Mouse (Mus musculus) left cerebral cortex, adult 2 months (tissue): ENCODE results near the gene Nav3. TPM values are rescaled to one million over a fixed set of nuclear protein-coding genes. Genes with fewer than 3 reads are reported as not detected.

ENCODE experiments used
- DNase-seq, 2 experiments: peaks; one replicate each; pipeline ENCODE4 v3.0.0; 2021 to 2022; ENCODE audit warnings: low spot score in 2 of 2, mixed read lengths in 1 of 2; ENCODE audit errors: extremely low spot score in 1 of 2
- H3K27ac ChIP-seq: fragments of 200-600 bp; 2 replicates; pipeline ENCODE4 v1.8.1; 2022
- H3K4me3 ChIP-seq: fragments of 200-600 bp; 2 replicates; pipeline ENCODE4 v1.8.1; 2022
- CTCF ChIP-seq: fragments of 200-600 bp; IDR thresholded peaks from 2 replicates; pipeline ENCODE4 v1.8.1; 2022; ENCODE audit warnings: antibody characterized with exemption, mild to moderate bottlenecking, moderate library complexity
- intact Hi-C: fragments of 180-260 bp; cut with DNase I; formaldehyde crosslinking; loops from one replicate; pipeline ENCODE4 v1.15.1; 2025
- long read RNA-seq, 2 experiments: library from polyadenylated mRNA; stranded (forward); transcript quantifications; one replicate each; pipeline ENCODE4 v2.0.0; 2021; ENCODE audit warnings: borderline mapping rate in 2 of 2
- total RNA-seq, 2 experiments: library from RNA; stranded (reverse); gene quantifications; 2 replicates each; pipeline ENCODE4 v1.2.3; 2021

The Nav3 gene
- 100 to 1,000 TPM; 116 to 136 TPM for total RNA-seq
- long read RNA-seq, experiment 1, partial matches to known transcripts = 23 of 45 reads
- long read RNA-seq, experiment 1, other reads (novel, unspliced or antisense) = 22 of 45 reads
- long read RNA-seq, experiment 2, partial matches to known transcripts = 36 of 55 reads
- long read RNA-seq, experiment 2, other reads (novel, unspliced or antisense) = 19 of 55 reads

DNA sequence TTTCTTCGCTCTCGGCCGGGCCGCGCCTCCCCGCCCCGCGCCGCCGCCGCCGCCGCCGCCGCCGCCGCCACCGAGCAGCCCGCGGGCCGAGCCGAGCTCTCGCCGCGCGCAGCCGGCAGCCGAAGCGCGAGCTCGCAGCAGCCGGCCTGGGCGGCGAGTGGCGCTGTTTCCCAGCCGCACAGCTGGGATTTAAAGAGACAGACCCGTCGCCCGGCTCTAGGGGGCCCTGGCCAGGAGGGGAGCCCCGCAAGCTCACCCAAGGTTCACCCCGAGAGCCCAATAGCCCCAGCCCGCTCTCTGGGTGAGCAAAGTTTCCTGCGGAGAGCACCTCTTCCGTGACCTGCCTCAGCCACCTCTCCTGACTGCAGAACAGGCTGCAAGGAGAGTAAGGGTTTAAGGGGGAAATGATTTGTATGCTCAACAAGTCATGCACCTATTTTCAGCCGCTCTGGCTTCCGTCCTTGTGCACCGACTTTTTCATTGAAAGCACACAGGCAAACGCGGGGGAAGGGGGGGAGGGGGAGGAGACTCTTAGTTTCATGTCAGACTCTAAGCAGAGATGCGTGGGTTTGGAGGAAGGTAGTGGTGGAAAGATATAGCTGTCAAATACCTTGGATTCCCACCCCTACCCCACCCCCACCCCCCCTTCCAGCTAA, at the start of gene Nav3:
Gene Nav3, minus strand, starts transcription at position 367 of the 656 bp plus-strand sequence.
- peak within 1 kb of the TSS; percentile 91 for H3K4me3 ChIP-seq
- intact Hi-C loops = loop anchor here (2.0 to 10.0 kb wide), 3 partner anchors 195 to 531 kb away; no protein-coding TSS in a partner anchor
- peak; percentile 61 for TF ChIP-seq CTCF
- peak; percentile 79 for DNase-seq
- H3K27ac ChIP-seq = peak within 1 kb of the TSS; percentile 99

DNA sequence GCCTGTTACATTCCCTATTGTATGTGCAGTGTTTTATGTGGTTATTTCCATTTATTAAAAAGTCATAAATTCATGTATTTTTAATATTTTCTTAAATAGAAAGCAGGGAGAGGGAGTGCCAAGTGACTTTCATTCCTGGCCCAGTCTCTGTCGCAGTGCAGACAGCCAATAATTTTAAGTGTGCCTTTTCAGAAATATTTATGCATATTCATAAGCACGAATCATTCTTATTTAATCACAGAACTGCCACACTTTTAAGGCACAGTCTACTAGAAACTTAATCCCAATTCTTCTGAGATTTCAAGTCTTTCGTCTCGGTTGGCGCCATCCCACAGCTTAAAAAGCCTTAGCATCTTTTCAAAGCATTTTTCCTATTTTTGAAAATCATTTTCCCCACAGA, 29.3 kb upstream of the Nav3 start:
- H3K4me3 ChIP-seq = no peak overlapping the region
- DNase-seq = no peak
- intact Hi-C loops = no loop called here
- TF ChIP-seq CTCF = no peak
- H3K27ac ChIP-seq = peak overlapping the region; percentile 55

DNA sequence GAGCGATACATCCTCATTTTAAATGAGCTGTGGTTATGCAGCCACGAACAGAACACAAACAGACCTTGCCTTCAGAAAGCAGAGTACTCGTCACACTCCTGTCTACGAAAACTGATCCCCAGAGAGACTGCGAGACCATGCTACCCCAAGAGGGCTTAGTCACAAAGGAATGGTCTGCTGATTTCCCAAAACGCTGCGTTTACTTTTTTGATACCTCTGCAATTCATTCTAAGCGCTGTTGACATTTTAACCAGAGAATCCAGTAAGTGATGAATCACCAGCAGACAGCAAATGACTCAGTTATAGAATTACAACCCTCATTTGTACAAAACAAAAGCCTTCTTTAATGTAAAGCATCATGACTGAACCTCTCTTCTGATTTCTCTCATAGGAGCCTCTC, 28.8 kb upstream of the Nav3 start:
- Histone ChIP-seq H3K4me3 (no peak overlapping the region), H3K27ac (peak overlapping the region; percentile 55)
- intact Hi-C loops = no loop called here
- TF ChIP-seq CTCF = no peak
- DNase-seq = no peak

DNA sequence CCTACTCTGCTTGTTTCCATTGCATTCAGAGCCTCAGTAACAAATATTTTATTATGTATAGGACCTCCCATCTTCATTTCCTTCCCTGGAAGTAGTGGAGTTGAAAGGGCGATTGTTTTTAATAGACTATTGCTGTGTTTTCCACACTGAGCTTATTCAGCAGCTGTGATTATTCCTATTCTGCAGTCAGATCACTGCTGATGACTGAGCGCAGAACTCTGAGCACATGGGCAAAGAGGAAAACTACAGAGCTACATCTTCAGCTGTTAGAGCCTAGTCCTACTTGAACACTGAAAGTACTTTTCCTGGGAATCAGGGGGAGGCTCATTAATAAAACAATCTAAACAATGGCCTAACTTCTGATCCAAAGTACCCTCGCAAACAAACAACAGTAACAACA, 23.2 kb upstream of the Nav3 start:
- Histone ChIP-seq H3K27ac (no peak overlapping the region), H3K4me3 (no peak overlapping the region)
- intact Hi-C loops = no loop called here
- no peak for DNase-seq
- TF ChIP-seq CTCF = no peak

DNA sequence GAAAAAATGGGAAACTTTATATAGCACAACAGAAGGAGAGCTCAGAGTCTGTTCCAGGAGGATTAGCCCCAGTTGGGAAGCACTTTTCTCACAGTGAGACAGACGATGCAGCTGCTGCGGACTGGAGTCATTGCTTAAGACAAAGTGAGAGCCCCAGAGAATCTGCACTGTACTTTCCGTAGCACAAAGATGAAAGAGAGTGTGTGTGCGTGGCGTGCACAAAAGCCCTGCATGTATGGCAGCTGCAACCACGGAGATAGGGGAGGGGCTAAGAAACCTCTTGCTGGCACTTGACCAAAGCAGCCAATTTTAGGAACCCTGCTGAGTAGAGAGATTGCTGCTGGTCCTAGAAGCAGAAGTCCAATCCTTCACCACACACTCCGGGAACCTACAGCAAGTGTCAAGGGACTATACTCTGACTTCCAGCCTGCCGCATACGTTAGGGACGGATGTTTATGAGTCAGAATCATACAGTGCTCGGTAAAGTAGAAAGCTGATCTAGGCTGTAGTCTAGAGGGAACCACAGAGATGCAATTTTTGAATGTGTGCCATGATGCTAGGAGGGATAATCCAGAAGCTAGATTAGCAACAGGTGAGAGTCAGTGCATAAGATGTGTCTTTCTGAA, 21.8 kb upstream of the Nav3 start:
- no peak overlapping the region for H3K4me3 ChIP-seq
- peak overlapping the region; percentile 54; the same call in 1 of the 2 replicates for H3K27ac ChIP-seq
- intact Hi-C loops = no loop called here
- TF ChIP-seq CTCF = no peak
- DNase-seq = no peak

DNA sequence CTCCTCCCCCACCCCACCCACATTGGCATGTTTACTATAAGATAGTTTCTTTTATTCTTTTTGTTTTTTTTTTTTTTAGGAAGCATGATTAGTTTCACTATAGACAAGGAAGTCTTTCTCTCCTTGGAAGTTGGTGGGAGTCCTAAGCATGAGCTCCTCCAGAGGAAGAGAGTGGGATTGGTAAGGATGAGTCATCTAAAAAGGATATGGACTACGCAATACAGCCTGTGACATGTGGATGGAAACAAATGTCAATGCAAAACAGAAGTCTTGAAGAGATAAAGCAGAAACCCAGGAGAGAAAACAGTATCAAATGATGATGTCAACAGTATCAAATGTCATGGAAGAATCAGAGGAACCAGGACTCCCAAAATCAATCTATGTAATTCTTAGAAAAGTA, 18.1 kb upstream of the Nav3 start:
- Histone ChIP-seq H3K27ac (no peak overlapping the region), H3K4me3 (no peak overlapping the region)
- no peak for DNase-seq
- intact Hi-C loops = loop anchor here (5.0 kb wide), 1 partner anchor 88 kb away; no protein-coding TSS in a partner anchor
- no peak for TF ChIP-seq CTCF

DNA sequence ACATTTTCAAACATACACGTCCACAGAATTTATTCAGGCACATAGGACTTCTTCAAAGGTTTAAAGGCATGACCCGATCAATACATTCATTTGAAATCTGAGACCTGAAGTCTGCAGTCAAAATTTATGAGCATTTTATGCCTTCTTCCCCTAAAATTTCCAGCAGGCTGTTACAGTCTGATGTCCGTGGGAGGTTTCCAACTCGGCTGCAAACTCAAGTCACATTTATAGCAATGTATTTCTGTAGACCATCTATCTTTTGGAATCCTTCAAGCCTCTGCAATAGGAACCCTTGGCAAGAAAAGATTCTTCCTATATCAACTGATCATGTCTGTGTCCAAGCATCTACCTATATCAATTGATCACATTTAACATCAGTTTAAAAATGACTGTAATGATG, 13.4 kb upstream of the Nav3 start:
- TF ChIP-seq CTCF = no peak
- no peak for DNase-seq
- intact Hi-C loops = no loop called here
- H3K27ac ChIP-seq = peak overlapping the region; percentile 76
- no peak overlapping the region for H3K4me3 ChIP-seq

DNA sequence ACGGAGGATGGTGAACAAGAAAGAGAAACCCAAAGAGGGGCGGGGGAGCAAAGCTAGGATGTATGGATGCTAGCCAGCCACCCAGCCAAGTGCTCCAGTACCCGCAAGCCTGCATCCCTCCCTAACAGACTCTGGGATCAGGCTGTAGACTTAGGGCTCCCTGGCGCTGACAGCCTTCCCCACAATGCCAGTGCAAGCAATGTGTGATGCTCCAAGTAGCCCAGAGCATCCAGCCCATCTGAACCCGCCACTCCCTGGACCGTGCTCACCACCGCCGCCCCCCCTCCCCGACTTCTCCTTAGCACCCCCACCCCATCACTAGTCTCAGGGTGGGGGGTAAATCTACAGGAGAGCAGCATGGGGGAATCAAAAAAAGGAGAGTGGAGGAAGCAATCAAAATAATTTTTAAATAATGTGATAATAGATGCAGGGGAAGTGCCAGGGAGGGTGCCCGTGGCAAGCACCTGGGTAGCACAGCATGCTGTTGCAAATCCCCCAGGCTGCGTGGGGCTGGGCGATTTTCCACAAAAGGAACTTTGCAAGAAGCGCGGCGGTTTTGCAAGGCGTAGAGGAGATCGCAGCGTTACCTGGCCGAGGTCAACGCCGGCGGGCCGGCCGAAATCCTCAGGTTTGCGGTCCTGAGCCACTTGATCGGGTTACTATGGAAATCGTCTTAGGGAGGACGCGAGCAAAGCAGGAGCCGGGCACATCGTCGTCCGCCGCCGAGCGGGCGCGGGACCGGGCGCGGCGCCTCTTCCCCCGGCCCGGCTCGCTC, 754 bp downstream of the Nav3 start:
- H3K27ac ChIP-seq = peak overlapping the region; percentile 99
- TF ChIP-seq CTCF = no peak
- peak overlapping the region; percentile 91 for H3K4me3 ChIP-seq
- intact Hi-C loops = loop anchor here (5.0 to 10.0 kb wide), 2 partner anchors 277 to 530 kb away; no protein-coding TSS in a partner anchor
- peak; percentile 33 to 49 for DNase-seq

DNA sequence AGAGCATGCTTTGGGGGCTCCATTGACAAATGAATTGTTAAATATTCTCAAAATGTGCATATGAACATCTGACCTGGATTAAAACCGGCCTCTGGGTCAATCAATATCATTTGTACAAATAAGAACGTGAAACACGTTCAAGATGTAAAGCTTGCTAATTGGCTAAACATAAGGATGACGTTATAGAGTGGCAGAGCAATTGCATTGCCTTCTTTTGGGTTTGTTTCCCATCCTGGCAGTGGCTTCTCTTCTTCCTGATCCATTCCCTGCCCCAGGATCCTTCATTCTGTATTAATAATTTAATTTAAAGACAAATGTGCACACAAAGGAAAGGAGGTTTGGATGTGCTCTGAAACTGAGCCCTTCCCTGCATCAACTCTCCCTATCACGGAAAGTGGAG, 2.4 kb downstream of the Nav3 start:
- H3K4me3 ChIP-seq = peak overlapping the region; percentile 91
- no peak for TF ChIP-seq CTCF
- intact Hi-C loops = loop anchor here (10.0 kb wide), 1 partner anchor 529 kb away; no protein-coding TSS in a partner anchor
- no peak for DNase-seq
- peak overlapping the region; percentile 99 for H3K27ac ChIP-seq

DNA sequence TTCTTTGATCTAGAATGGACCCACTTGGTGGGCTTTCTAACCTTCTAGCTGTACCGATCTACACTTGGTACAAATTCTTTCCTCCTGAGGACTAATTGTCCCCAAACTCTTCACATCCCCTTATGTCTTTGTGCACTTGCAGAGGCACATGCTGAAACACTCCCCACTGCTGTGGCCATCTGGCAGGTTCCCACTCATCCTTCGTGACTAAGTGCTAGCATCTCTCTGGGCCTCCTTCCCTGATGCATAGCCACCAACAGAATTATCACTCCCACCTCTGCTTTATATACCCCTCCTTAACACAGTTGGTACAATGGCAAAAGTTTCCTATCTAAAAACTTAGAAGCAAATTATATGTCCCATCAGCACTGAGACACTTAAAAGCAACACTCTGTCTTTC, 15.6 kb downstream of the Nav3 start:
- Histone ChIP-seq H3K4me3 (no peak overlapping the region), H3K27ac (peak overlapping the region; percentile 69)
- intact Hi-C loops = loop anchor here (1.0 to 2.0 kb wide), 6 partner anchors 9 to 132 kb away; no protein-coding TSS in a partner anchor
- peak; percentile 69 to 82 for DNase-seq
- TF ChIP-seq CTCF = no peak

DNA sequence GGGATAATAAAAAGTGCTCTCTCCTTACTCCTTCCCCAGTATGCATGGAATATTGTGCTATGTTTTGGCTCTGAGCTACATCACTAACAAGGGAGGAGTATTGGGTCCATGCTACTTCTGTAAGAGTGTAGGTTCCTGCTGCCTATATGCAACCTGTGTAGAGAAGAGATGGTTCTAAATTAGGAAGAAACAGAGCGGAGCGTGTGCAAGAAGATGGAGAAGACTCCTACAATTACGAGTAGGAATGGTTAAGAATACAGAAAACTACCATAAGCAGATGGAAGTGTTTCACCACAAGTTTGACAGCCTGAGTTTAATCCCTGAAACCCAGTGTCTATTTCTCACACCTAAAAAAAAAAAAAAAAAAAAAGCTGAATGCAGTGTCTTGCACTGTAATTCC, 24.9 kb downstream of the Nav3 start:
- intact Hi-C loops = loop anchor here (1.0 kb wide), 1 partner anchor 9 kb away; no protein-coding TSS in a partner anchor
- Histone ChIP-seq H3K4me3 (no peak overlapping the region), H3K27ac (peak overlapping the region; percentile 81; the same call in 1 of the 2 replicates)
- no peak for DNase-seq
- no peak for TF ChIP-seq CTCF

DNA sequence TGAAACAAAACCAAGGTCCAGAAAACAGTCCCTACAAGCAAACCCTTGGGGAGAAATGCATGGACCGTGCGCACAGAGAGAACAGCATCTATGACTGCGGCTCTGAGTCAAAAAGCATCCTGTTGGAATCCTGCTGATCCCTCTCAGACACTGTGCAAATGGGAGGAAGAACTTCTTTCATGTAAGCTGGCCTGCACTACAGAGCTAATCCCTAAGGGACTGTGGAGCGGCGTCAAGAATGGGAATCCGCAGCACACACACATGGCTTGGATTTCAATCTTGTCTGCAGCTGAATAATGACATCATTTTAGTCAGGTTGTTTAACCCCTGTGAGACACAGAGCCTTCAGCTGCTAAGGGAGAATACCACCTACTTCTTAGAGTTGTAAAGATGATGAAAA, 26.4 kb downstream of the Nav3 start:
- DNase-seq = no peak
- intact Hi-C loops = no loop called here
- H3K4me3 ChIP-seq = no peak overlapping the region
- H3K27ac ChIP-seq = peak overlapping the region; percentile 81
- no peak for TF ChIP-seq CTCF
